Mouse (Mus musculus) gastrocnemius, postnatal 10 days (tissue): ENCODE results near the gene Pik3r1. TPM values are rescaled to one million over a fixed set of nuclear protein-coding genes. Genes with fewer than 3 reads are reported as not detected.

ENCODE experiments used
- DNase-seq: peaks from one replicate; pipeline ENCODE4 v3.0.0; 2021; ENCODE audit warnings: mixed read lengths
- long read RNA-seq, 2 experiments: library from polyadenylated mRNA; stranded (forward); transcript quantifications; one replicate each; pipeline ENCODE4 v2.0.0; 2021
- total RNA-seq, 2 experiments: library from RNA; stranded (reverse); gene quantifications; 2 replicates each; pipeline ENCODE4 v1.2.3; 2021

The Pik3r1 gene
- total RNA-seq = 10 to 100 TPM; 37.5 to 41.3 TPM
- long read RNA-seq, experiment 1, partial matches to known transcripts = 1 of 4 reads
- long read RNA-seq, experiment 1, other reads (novel, unspliced or antisense) = 2 of 4 reads
- long read RNA-seq, experiment 2, full-length matches to known transcripts = 5 of 8 reads
- long read RNA-seq, experiment 2, partial matches to known transcripts = 0 of 8 reads
- long read RNA-seq, experiment 2, other reads (novel, unspliced or antisense) = 3 of 8 reads

DNA sequence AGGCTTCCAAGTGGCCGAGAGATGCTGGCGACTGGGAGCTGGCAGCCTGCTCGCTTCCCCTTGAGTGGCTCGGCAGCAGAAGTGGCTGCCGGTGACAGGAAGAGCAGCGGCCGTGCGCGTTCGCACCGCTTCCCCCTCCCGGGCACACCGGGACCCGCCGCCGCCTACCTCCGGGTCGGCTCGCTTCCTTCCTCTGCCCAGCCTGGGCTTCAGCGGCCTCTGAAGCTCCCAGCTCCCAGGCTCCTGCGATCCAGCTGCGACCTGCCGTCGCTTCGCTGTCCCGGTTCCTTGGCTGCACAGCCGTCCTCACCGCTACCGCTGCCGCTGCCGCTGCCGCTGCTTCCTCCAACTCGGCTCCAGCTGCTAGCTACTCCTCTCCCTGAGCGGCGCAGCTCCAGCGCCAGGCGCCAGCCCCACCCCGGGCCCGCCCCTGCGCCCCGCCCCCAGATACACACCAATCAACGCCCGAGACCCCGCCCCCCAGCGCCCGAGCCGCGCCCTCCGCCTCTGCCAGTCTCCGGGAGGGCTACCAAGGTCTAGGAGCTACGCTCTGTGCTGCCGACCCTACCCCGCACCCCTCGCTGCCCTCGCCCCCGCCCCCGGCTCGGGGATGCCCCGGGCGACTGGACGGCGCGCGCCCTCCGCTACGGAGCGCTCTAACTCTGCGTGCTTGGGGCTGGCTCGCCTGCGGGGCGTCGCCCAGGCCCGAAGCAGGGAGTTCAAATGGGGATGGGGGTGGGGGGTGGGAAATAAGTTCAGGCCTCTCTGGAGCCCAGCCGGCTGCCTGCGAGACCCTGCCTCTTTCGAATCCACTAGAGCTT lies at the start of gene Pik3r1:
Gene Pik3r1, minus strand, starts transcription at position 409 of the 821 bp plus-strand sequence.
- DNase-seq = peak; percentile 98

DNA sequence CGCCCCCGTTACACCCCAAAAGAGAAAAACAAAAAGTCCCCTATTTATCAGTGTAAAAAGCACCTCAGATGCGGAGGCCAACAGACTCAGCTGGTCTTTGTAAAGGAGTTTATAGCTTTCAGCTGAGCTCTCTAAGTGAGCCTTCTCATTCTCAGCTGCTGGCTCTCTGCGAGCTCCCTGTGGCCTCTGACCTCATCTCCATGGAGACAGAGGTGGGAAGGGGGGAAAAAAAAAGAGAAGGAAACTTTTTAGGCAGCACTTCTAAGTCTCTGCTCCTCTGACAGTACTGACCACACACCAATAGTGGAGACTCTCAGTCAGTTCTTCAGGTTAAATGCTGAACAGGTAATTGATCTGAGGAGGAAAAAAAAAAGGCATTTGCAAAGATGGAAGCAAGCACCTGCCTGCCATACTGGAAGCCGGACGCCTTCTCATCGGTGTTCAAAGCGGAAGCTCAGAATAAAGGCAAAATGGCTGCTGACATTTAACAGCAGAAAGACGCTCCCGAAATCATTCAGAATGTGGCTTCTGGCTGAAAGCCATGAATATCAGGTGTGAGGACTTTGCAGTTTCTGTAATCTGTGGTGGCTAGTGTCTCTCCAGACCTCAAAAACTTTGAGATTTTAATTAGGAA lies 45.4 kb upstream of the Pik3r1 start:
- peak; percentile 21 for DNase-seq

DNA sequence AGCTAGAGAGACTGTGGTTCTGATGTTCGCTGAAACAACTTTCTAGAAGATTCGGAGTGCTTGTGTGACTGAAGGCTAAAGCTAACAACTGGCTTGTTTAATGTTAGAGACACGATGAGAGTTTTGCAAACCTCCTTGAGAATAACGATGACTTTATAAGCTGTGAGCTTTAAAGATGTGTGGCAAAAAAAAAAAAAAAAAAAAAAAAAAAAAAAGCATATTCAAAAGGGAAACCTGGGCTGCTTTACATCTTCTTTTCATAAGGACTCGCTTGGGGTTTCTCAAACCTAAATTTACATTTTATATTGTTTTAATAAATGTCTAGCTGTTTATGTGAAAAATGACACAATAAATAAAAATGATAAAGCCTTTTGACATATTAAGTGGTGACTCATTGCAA lies 44.3 kb upstream of the Pik3r1 start:
- DNase-seq = no peak

DNA sequence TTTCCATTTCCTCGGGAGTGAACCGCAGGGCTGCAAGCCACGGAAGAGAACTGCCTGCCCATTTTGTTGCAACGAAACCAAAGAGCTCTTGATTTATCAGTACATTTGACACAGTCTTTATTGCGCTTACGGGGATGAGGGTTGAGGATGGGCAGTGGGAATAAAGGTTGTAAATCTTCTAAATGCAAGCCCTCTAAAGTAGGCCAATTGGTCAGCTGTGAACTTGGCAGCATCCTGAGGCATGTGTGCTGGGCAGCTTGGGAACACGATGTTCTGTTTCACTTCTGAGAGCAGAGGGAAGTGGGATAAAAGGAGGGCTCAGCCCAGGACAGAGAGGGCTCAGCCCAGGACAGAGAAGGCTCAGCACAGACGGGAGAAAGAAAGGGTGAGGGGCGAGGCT lies 43.9 kb upstream of the Pik3r1 start:
- peak; percentile 26 for DNase-seq

DNA sequence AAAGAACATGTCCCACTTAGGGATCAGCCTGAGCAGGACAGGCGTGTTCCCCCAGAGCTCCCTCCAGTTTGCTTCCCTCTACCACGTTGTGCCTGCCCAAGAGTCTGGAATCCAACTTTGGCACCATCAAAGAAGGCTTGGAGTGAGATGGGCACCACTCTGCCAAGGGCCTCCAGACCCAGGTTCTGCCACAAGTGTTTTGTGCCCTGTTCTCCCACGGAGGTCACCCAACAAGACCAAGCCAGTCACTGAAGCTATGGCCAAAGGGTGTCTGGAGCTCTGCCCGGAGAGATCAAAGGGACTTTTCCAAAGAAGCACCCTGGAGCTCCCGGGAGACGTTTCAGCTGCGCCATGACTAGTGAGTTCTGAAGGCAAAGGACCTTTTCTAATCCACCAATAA lies 42.6 kb upstream of the Pik3r1 start:
- DNase-seq = peak; percentile 14

DNA sequence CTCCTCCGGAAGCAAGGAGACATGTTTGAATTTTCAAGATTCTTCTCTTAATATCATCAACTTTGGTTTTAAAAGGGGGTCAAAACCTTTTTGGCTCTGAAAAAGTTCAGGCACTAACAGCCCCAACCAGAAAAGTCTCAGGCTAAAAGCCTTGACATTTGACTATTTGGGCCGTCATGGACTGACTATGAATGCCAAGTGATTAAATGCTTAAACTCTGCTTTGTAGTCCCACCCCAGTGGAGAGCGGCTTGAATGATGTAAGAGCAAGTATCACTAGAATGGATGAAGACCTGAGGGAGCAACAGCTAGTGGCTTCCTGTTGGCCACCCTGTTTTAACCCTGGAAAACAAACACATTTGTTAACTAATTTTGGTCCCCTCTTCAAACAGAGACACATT lies 41.8 kb upstream of the Pik3r1 start:
- no peak for DNase-seq

DNA sequence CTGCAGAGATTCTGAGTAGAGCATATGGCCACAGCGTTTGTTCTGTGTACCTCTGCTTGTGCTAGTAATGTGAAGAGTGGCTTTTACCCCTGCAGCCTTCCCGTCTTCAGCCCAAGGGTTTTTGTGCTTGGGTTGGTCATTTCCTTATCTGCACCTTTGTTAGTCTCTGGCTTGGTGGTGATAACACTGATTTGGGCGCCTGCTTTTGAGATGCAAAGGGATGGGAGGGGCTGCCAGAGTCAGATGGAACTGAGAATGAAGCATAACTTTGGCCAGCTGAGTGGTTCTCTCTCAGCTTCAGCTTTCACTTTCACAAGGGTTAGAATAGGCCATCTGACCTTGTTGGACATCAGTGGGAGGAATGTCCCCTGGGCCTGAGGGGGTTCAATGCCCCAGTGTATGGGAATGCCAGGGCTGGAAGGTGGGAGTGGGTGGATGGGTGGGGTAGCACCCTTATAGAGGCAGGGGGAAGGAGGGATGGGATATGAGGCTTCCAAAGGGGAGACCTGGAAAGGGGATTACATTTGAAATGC lies 37.6 kb upstream of the Pik3r1 start:
- DNase-seq = no peak

DNA sequence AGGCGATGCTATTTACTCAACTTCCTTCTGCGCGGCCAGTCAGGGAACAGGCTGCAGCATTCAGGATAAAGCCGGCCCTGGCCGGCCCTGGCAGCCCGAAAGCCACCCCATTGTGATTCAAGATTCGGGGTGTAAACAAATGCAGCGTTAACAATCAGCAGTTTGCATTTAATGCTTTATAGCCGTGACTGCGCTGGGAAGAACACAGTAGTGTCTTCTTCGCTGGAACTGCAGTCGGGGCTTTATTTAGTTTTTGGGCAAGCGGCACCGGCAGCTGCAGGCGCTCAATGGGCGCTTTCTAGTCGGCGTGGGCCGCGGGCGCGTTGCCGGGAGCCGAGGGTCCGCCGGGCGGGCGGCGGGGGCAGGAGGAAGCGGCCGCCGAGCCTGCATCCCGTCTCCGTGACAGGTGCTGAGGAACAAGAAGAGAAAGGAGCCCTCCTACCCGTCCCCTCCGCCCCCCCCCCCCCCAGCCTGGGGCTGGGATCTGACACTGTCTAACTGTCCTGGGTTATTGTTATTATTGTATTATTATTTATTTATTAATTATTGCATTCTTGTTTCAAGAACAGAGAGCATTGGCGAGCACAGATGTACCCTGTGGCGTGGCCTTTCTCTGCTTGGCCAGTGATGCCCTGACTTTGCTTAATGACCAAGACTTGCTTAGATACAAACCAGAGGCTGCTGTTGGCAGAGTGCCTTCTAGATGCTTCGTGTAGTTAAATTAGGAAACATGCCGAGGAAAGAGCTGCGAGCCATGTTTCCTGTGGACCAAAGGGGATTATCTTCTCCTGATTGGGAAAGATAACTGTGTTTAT lies 33.6 kb upstream of the Pik3r1 start:
- peak; percentile 65 for DNase-seq

DNA sequence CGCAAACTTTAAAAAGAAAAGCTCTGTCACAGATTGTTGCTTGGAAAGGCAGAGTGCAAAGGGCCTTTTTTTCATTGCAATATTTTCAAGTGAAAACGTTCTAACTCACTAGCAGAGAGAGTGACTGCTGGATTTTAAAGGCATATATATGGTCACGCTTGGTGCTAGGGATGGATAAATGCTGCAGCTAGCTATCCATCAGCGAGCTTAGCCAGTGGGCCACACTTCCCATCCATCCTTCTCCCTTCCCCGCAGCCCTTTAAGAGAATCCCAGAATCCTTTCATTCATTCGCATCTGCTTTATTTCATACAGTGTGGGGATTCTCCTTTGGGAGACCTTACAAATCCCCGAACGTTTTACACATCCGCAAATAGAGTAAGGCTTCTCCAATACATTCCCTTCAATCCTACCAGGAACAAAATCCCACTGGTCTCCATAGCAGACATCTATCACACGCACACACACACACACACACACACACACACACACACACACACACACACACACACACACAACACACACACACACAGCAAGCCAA lies 32.9 kb upstream of the Pik3r1 start:
- no peak for DNase-seq

DNA sequence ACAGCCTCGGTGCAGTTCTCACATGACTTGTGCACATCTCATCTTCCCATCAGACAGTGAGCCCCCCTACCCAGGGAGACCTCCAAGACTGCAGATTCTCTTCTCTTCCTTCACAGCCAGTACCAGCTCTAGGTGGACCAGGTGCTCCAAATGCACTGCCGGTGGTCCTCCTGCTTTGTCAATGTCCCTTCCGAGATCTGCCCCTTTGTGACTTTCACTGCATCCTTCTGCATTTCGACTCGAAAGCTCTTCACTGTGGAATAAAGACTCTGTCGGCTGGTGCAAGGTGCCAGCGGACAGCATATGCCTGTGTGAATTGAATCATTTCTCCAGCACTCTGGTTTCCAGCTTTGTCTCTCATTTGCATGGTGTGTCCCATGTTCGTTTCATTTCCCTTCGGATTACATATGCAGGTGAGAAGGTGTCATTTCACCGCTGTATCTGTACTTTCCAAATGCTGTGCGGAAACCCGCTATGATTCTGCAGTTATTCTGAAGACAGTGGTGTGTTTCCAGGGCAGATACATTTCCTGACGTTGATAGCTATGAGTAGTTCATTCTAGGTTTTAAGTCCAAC lies 32.1 kb upstream of the Pik3r1 start:
- DNase-seq = no peak

DNA sequence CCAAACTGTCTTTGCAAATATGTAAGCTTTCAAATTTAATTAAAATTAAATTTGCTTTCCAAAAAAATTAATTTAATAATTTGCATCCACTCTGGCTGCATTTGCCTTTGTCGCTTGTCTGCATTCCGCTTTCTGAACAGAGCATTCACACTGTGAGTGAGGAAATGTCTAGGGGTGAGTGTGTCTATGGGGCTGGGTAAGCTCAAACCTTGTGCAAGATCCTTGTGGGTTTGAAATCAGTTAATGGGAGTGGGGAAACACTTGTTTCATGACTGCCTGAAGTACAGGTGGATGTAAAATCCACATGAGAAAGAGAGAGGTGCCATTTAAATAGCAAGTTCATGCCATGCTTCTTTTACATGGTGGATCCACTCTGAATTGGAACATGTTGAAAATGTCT lies 31.3 kb upstream of the Pik3r1 start:
- DNase-seq = no peak

DNA sequence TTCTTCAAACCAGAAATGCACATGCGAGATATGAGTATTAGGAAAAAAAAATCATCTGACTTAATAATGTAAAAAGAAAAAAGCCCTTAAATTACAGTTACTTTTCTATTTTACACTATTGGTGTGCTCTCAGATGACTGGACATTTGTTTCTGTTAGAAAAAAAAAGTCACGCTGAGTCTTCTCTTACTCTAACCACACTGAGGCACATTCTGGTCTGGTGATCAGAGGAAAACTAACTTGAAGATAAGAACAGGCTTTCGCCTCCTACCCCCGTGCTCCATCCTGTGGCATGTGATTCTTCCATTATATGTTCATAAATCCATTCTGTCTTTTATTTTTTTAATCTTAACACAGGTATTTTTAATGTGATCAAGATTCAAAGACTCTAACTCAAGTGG lies 30.5 kb upstream of the Pik3r1 start:
- no peak for DNase-seq

DNA sequence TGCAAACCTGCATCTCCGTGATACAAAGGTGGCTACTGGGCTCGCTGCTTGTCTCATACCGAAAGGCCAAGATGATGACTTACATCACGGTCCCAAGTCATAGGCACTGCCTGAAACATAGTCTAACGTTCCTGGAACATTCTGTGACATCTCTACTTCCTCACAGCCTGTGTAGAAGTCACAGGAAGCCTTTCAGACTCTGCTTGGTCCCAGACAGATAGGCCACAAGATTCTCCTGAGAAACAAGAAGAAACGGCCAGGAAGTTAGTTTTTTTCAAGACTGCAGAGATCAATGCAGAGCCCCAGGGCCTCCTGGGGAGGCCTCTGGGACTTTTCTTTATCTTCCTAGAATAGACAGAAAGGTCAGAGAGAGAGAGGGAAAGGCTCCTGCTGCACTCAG lies 29.0 kb upstream of the Pik3r1 start:
- no peak for DNase-seq

DNA sequence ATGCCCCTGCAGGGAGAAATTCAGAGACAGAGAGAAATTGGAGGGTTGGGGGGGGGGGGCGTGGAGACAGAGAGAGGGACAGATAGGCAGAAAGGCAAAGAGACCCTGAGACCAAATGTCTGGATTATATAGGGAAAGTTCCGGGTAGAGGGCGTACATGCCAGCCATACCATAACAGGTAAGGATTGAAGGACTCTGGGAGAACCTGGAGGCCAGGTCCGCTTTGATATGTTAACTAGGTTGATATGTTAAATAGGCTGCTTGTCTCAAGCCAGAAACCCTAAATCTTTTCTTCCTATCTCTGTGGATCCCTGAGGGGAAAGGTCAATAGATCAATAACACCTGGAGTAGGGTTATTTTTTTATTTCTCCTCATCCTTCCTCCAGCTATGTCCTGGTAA lies 17.7 kb upstream of the Pik3r1 start:
- no peak for DNase-seq

DNA sequence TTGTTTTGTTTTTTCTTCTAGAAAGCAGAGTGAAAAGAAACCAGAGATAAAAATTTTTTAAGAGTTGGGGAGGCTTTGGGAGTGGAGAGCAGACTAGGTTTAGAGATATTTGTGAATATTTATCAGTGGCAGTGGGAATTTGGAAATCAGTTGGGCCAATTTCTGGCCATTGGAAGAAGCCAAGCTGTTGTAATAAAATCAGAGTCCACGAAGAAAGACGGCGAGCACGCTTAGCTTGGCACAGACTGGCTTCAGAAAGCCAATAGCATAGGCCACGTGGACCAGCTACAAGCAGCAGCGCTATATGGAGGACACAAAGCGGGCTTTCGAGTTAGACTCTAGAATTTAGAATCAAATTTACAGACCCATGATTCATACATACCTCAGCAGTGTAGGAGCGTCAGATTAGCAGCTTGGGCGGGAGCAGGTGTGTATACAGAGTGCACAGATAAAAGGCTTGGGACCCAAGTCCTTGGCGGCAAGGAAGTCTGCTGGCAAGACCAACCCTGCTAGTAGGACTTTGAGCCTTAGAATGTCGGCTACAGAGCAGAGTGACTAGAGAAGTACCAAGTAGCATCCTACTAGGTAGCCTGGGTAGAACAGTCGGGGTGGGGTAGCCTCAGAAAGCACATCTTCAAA lies 16.8 kb upstream of the Pik3r1 start:
- DNase-seq = no peak

DNA sequence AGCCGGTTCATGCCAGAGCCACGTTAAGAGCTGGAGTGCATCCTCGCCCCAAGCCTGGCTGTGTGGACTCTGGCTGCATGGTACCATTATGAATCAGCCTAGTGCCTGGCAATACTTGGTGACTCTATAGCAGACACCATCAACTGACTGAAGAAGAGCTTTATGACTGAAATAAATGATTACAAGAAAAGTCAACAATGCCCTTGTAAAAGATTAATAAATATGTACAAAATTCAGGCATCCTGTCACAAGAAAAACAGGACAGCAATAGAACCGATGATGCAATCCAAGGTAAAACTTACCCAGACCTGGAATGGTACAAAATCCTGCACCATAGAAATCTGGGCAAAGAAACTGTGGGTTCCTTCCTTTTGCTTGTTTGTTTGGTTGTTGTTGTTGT lies 11.0 kb upstream of the Pik3r1 start:
- DNase-seq = no peak

DNA sequence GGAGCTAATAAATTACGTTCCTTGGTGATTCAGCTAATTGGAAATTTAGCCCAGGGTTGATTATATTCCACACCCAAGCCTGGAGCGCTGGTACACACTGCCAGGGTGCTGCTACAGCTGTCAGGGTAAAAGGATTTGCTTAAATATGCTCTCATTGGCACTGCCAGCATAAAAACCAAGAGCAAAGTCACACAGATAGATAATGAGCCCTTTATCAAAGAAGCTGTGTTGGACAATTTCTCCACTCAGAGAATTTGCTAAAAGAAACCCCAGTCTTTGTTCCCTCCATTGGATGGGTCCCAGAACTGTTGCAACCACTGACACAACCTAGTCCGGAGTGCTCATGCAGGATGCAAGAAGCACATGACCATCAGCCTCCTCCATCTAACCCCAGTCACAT lies 9.8 kb upstream of the Pik3r1 start:
- no peak for DNase-seq

DNA sequence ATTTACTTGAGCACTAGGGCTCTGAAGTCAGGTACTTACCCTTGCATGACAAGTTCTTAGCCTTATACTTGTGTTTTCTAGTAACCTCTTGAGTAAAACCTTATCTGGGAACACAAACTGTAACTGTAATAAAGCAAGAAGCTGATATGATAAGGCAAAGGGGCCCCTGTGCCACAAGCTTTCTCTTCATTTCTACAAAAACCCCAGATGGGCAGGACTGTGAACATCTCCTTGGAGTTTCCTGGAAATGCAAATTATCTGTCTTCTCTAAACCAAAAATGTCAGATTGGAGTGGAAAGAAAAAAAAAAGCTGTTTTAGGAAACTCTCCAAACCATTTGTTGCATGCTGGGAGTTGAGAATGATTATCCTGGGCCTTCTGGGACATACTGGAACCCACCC lies 3.1 kb upstream of the Pik3r1 start:
- no peak for DNase-seq

DNA sequence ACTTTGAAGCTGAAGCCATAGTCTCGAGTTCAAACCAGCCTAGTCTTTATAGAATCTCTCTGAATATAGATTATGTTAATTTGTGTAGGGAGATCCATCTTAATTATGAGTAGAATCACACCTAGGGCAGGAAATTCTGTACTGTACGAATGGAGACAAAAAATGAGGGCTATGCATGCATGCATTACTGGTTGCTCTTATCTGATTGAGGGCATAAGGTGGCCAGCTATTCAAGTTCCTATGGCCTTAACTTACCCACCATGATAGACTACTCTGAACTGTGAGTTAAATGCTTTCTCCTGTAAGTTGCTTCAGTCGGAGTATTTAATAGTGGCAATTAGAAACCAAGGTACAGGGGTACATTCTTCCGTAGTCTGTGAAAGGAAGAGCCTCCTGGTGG lies 1.9 kb upstream of the Pik3r1 start:
- no peak for DNase-seq

DNA sequence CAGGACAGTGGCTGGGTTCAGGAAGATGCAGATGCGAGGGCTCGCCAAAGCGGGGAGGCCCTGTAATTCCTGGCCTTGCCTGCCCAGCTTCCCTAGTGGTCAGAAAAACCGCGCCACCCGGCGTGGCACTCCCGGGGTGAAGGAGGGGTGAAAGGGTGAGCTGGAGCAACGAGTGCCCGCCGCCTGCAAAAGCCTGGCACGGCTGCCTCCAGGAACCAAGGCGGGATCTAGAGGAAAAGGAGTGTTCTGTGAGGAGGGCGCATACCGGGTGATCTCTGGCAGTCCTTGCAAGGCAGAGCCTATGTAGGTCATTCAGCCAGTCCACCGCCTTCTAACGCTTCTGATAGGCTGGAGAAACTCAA lies 594 bp upstream of the Pik3r1 start:
- DNase-seq = peak; percentile 74
